Mouse (Mus musculus) adrenal gland, postnatal 25 days (tissue): ENCODE results near the gene Sord. TPM values are rescaled to one million over a fixed set of nuclear protein-coding genes. Genes with fewer than 3 reads are reported as not detected.
"Not testable (repeated sequence)": the region's sequence is repeated elsewhere in the genome, so short reads cannot be mapped to it uniquely, and the experiment has no call there.

Source experiments
- DNase-seq: peaks from one replicate; pipeline ENCODE4 v3.0.0; 2021; ENCODE audit warnings: mixed read lengths
- long read RNA-seq: library from polyadenylated mRNA; stranded (forward); transcript quantifications from one replicate; pipeline ENCODE4 v2.0.0, GENCODE M21; 2021
- total RNA-seq: library from RNA; stranded (reverse); gene quantifications from 2 replicates; pipeline ENCODE4 v1.2.3, GENCODE M21; 2021

The Sord gene
- total RNA-seq = 64.9 and 71.6 TPM in 2 replicates
- long read RNA-seq, transcript Sord-201 (9 exons, 2,352 nt) = major isoform, 358 of 406 reads
- long read RNA-seq, partial matches to known transcripts = 15 of 406 reads
- long read RNA-seq, other reads (novel, unspliced or antisense) = 33 of 406 reads

DNA sequence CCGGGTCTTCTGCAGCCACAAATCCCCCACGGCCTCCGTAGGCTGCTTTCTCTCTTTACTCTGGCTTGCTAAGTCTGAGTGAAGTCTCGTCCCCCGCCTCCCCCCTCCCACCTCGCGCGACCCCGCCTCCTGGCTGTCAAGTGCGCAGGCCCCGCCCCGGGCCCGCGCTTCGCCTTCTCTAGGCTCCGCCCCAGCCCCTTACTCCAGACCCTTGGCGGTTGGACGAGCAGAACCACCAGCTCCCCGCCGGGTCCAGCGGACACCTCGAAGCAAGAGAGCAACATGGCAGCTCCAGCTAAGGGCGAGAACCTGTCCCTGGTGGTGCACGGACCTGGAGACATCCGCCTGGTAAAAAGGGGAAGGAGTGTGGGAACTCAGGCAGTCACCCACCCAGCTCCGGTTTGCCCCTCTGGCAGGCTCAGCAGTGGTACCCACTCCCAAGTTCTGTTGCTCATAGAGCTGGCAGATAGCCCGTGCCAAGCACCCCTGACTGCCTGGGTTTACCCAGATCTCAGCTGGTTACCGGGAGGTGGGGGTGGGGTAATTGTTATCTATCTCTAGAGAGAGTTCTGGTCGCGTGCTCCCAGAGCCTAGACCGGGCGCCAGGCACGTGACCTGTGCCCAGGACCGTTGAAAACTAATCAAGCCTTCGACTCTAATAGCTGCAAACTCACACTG, at the start of gene Sord:
Gene Sord (plus strand): TSS at position 139 of the 678 bp plus-strand sequence.
- DNase-seq = peak; percentile 86

DNA sequence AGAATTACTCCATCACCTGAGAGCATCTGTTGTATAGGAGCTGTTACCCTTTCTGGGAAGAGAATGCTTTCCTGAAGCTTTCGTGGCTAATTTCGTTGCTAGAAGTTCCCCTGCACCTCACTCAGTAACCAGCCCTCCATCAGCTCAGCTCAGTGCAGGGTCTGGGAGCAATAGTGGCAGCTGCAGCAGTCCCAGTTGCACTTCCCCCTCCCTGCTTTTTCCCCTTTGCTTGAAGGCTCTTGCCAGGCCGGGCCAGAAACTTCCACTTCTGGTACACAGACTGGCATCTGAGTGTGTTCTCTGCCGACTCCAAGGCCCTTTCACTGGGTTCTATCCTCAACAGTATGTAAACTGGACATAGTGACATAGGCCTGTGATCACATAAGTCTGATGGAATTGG, 49.5 kb upstream of the Sord start:
- DNase-seq = no peak

DNA sequence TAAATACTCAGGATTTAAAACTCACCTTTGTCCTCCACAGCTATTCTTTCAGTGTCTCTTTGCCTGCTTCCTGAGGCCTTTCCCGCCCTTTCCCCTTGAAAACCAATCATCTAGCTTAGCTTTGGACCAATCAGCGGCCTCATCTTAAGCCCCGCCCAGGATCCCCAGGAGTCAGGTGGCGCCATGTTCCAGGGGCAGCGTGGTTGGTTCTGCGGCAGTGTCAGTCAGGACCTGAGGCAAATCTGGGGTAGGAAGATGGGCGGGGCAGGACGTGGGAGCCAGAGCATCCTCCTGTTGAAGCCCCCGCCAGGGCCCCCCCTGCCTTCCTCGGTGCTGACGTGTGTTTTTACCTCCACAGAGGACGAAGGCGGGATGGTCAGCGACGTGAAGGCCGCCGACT, 48.4 kb upstream of the Sord start, which contains the start of the genes Patl2 and Terb2:
Gene Patl2 (minus strand): TSS at position 84 of the 400 bp plus-strand sequence.
Gene Terb2 (plus strand): TSS at position 167 of the 400 bp plus-strand sequence.
- no peak for DNase-seq

DNA sequence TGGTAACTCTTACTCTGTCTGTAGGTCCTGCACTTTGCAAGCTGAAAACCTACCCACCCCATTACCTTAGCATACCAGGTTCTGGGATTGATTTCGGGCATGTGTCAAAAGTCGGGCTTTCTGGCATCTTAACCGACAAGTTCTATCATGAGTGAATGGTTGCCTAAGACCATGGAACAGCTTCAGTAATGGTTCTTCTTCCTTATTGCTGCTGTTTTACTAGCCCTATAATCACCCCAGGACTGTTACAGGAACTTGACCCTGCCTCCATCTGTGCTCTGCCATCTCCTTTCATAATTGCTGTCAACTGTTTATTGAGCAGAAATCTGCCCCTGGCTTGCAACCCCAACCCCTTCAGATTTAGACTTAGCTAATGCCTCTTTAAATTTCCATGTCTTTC, 47.8 kb upstream of the Sord start:
- no peak for DNase-seq

DNA sequence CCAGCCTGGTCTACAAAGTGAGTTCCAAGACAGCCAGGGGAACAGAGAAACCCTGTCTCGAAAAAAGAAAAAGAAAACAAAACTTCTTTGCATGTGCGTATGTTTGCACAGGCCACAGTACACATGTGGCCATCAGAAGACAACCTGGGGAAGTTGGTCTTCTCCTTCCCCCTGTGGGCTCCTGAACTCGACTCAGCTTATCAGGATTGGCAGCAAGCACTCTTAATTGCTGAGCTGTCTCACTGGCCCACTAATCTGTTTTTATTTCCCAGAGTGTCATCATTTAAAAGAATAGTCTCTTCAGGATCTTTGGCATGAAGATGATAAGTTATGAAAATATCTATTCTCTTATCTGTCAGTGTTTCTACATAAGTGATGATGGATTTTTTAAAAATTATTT, 42.7 kb upstream of the Sord start:
- DNase-seq = no peak

DNA sequence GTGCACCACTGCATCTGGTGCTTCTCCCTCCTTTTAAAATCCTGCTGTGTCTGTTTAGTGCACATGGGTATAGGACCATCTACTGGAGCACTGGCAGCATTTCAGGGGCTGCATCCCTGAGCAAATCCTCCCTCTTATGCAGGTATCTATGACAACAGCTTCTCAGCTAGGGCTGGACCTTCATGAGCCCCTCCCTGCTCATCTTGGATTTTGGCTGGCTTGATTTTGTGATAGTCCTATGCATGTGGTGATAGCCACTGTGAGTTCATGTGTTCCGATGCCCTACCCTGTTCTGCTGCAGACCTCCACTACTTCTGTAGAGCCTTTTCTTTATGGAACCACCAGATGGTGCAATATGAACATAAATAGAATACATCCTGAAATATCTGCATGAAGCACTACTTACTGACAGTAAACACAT, 40.0 kb upstream of the Sord start:
- no peak for DNase-seq

DNA sequence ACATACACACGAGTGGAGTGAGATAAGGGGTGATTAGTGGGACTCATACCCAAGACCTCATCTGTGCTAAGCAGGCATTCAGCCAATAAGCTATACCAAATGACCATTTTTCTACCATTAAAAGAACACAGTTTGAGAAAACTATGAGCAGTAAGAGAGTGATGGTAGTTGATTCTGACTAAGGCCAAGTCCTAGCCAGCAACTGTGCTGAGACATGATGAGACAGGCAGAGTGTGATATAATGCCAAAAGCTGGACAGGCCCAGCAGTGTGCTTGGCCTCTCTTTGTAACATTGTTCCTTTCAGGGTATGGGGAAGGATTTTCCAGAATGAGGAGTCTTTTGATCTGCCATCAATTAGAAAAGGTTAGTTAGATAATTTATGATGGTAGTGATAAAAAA, 33.0 kb upstream of the Sord start:
- no peak for DNase-seq

DNA sequence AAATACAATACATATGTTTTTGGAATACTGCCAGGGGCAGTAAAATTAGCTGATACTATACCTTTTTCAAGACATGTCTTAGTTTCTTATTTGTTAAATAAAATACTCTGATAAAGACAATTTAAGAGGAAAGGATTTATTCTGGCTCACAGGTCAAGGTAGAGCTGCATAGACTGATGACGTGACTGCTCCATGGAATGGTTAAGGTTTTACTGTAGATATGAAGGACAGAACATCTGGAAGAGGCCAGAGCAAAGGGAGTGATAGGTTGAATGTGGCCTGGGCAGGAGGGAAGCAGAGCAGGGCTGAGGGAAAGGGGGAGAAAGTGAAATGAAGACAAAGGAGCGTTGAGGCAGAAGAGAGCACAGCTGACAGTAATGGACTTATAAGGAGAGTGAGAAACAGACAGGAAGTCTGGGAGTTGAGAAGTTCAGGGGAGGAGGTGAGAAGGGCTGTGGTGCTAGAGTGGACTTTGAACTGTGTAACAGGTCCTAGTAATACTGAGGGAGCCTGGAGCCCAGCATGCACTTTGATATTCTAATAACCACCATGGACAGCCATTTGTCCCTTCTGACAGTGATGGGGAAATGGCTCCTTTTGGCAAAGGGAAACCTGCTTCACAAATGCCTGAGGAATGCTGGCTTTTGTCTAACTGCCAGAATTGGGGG, 28.0 kb upstream of the Sord start:
- DNase-seq = no peak

DNA sequence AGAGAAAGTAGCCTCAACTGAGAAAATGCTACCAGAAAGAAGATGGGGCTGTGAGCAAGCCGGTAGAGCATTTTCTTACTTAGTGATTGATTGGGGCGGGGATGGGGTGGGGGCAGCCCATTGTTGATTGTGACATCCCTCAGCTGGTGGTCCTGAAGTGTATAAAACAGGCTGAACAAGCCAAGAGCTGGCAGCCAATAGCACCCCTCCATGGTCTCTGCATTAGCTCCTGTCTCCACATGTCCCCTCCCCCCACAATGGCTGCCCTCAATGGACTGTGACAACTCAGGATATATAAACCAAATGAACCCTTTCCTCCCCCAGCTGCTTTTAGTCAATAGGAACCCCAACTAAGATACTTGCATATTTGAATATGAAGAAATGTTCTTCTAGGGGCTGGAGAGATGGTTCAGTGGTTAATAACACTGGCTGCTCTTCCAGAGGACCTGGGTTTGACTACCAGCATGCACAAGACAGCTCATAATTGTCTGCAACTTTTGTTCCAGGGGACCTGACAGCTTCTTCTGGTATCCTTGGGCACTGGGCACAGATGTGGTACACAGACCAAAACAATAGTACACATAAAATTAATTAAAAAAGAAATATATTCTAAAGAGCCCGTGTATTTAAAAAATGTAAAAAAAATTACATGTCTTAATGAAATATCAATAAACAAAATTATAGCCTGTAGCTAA, 23.9 kb upstream of the Sord start:
- DNase-seq = no peak

DNA sequence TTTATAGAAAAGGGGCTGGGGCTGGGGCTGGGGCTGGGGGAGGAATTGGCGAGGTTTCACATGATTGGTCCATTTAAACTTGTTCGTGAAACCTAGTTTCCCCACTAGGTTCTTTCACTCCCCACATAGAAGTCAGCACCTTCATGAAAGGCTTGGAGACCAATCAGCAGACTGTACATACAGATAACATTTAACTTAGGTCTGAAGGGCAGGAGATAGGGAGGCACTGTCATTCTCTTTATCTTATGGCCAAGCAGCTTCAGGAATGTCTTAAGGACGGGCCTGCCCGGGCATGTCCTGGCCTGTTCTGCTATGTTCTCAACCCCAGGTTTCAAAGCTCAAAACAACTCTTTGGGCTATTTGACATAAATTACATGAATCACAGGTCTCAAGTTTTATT, 17.5 kb upstream of the Sord start:
- DNase-seq = not testable (repeated sequence)

DNA sequence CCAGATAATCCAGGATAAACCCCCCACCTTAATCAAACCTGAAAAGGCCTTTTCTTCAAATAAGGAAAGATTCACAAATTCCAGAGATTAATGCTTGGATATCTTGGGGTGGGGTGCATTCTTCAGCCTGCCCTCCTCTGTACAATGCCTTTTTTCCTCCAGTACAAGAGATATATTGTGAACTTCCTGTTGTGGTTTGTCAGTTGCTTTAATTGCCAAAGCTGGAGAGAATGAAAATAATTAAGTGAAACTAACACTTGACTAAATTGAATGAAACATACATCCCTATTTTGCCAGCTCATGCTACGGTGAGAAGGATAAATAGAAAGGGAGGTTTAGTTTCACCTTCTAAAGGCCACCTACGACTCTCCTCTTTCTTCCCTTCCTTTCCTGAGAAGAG, 16.3 kb upstream of the Sord start:
- no peak for DNase-seq

DNA sequence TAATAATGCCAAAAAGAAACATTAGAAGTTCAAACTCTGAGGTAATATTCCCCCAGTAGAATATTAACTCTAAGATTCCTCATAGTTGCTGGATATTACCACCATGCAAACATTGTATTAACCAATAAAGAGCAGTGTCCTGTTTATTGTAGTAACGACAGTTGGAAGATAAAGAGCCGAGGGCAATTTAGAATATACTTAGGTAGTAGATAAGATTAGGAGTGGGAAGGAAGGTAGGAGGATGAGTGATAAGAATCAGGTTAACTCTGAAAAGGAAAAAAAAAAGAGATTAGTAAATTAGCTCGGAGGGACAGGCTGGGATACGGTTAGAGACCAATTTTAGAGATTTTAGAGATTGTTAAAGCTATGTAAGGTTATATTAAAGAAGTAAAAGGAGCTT, 13.2 kb upstream of the Sord start:
- DNase-seq = no peak

DNA sequence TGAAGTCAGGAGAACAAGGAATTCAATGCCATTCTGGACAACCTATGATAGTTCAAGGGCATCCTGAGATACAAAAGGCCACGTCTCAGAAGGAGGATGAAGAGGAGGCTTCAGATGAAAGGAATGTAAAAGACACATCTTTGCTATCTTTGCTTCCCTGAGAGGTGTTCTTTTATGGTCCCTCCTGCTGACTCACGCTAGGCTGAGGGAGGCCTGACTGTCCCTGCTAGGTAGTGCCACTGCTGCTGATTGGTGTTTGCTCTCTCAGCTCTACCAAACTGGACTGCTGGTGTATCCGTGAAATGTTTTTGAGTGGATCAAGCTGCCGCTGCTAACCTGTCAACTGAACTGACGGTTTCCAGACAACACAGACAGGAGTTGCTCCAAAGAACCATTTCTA, 12.8 kb upstream of the Sord start:
- no peak for DNase-seq

DNA sequence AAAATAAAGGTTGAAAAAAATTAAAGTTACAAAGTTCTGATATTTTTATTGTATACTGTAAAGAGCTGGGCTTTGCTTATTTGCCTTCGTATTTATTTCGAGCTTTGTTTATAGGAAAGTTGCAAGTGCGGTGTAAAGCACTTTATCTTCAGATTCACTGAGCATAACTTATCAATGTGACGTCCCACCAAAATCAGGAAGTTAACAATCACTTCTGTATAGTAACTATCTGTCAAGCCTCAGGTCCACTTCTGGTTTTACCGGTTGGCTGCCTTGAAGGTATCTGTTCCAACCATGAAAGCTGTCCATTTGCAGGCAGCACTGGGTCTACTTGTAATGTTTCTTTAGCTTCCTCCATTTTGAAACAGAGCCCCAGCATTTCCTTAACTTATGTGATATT, 12.3 kb upstream of the Sord start:
- DNase-seq = no peak

DNA sequence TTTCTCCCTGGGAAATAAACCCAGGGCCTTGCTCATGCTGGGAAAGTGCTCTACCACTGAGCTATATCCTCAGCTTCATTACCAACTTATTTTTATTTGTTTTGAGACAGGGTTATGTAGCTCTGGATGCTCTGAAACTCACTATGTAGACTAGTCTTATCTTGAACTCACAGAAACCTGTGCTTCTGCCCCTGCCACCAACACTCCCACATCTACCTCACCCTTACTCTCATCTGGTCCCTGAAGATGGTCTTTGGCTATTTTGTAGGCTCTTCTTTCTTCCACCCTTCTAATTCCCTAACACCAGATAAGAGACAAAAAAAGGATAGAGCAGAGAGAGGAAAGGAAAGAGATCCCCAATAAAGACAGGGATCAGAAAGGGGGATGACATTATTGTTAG, 10.9 kb upstream of the Sord start:
- no peak for DNase-seq

DNA sequence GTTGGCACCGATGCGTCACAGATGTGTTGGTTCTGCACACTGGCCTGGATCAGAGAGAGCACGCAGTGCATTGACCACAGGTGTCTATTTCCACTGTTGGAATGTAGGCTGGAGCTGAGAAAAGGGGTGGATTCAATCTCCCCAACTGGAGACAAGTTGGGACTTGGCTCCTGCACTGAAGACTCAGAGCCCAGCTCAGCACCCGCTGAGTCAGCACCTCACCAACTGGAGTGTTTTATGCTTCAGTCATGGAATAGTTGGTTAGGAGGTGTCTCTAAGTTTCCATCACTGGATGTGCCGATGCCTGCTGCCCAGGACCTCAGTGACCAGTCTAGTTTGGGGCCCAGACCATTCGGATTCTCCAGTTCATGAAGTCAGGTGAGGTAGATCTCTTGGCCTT, 4.2 kb upstream of the Sord start:
- no peak for DNase-seq

DNA sequence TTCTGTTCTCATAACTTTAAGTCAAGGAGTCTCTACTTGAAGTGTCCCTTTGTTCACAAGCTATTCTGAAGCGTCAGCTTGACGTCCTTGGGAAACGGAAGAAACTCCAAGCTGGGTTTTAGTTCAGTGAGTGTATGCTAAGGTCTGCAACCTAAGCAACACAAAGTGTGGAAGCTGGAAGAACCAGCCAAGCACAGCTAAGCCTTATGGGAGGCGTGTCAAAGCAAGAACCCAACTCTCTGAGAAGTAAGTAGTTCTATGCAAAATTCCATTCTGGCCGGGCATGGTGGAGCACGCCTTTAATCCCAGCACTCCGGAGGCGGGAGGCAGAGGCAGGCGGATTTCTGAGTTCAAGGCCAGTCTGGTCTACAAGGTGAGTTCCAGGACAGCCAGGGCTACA, 2.9 kb upstream of the Sord start:
- no peak for DNase-seq

DNA sequence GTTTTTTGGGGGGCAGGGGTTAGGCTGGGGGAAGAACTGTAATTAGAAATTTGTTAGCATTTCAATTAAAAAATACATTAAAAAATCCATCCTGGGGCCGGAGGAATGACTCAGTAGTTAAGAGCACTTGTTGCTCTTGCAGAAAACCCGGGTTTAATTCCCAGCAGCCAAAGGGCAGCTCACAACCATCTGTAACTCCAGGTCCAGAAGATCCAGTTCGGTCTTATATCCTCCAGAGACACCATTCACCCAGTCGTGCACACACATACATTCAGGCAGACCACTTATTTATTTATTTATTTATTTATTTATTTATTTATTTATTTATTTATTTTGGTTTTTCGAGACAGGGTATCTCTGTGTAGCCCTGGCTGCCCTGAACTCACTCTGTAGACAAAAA, 1.2 kb upstream of the Sord start:
- DNase-seq = no peak

DNA sequence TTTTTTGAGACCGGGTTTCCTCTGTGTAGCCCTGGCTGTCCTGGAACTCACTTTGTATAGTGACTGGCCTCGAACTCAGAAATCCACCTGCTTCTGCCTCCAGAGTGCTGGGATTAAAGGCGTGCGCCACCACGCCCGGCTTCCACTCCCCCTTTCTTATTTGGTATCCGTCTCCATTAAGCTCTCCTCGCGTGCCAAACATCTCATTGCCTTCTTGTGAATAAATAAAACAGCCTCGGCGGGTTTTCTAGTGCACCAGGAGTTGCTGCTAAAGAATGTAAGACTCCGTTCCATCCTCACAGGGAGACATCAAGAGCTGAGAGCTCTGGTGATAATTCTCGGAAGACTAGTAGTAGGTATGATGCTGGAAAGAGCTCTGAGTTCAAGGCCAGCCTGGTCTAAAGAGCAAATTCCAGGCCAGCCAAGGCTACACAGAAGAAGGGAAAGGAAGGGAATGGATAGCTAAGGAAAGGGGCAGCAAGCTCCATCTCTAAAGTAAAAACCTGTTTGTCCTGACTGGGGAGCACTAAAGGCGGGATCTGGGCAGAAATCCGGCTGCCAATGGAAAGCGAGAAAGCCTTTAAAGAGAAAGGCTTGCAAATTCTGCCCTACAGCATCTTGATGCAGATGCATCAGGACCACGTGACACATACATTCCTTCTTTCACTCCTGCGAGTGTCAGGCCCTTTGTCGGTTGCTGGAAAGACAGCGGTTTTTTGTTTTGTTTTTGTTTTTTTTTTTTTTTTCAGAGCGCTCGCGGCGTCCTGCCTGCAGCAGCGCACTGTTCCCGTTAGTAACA, 591 bp upstream of the Sord start:
- peak; percentile 24 for DNase-seq

DNA sequence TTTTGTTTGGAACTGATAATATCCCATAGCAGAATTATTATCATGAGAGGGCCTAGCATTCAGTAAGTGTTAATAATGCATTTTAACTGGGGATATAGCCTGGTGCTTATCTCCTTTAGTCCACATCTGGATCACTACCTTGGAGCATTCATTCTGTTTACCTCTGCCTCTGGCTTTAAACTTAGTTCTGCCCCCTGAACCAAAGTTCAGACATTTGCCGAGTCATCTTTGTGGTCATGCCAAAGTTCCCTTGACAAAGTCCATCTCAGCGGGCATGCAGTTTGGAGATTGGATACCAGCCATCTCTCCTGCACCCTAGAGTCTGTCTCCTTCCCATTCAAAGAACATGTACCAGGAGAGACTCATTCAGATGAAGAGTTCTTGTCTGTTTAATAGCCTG, 876 bp downstream of the Sord start:
- DNase-seq = no peak

DNA sequence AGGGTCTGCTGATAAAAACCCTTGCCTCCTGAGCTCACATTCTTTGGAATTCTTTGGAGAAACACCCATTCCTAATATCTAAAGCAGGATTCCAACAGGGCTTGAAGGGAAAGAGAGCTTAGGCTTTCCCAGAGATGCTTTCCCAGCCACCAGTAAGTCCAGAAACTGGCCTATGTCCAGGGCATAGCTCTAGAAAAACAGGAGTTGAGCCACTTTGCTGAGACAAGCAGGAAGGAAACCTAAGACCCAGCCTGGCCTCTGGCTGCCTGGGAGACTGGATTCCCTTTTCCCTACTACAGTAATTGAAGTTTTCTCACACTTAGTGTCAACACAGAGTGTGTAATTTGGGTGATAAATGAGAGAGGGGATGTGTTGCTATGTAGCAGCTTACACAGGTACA, 1.8 kb downstream of the Sord start:
- DNase-seq = no peak

DNA sequence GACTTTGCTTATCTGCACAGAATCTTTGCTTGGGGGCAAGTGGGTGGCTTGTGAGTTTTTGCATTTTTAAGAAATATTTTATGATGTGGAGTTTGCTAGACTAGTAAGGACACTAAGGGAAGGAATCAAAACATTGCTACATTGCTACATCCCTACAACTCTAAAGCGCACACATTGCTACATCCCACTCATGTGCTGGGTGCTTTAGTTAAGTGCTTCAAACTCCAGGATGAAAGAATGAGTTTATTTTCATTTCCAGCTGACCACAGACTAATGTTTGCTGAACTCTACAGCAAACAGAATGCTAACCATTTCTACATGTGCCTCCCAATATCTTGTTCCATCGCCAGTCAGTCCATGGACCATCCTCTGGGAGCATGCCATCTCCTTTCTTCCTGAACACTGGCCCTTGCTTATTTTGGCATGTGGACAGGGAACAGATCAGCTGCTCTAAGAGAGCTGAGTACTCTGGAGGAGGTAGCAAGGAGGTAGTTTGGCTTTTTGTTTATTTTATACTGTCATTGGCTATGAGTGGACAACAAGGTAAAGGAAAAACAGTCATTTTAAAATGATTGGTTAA, 3.4 kb downstream of the Sord start:
- DNase-seq = no peak
